Mouse (Mus musculus) granulocyte monocyte progenitor cell, adult 5-6 weeks (primary cell): ENCODE measurements at regions not wholly inside any gene's neighbourhood (a gene's known extent, or its start where the extent isn't known, plus 50 kb on each side); places are given as distances from the start of the nearest gene placed in this dataset.

ENCODE experiments used
- ATAC-seq: replicated peaks from 2 replicates; pipeline ENCODE4 v1.8.0; 2016; ENCODE audit warnings: mild to moderate bottlenecking, moderate TSS enrichment, inconsistent platforms; ENCODE audit not compliant: poor library complexity, severe bottlenecking

DNA sequence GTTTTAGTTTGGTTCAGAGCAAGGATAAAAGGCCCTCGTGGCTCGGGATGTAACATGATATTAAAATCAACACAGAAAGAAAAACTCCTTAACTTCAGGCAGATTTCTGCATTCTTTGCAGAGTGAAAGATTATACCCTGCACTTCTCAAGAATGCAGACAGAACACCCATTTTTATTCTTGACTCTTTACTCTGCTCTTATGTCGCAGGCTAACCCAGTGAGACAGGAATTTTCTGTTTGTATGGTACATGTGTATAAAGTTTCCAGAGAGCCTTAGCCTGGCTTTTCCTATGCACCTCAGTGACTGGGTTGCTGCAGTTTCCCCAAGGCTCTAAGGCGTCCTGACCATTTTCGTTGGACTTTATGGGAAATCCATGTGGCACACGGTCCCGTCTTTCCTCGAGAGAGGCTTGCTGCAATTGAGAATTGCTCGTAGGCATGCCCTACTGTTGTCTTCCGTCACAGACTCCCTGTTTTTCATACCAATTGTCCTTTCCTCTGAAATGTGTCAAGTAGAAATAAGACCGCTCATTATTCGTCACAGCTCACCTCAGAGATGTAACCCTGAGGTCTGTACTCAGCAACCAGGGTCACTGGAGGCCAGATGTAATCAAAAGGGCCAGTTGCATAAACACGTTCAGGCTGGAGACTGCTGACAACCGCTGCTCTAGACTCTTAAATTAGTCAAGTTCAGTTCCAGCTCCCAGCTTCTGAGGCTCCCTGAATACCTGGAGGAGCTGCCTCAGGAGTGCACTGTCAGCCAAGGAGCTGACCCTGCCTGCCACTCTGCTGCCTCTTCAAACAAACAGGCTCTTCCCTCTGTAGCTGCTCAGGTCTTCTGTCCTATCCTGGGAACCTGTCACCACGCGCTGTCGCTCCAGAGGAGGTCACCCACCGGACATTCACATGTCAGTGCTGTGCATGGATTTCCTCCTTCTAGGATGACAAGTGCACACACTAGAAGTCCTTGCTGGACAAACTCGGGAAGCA is 160.2 kb upstream of the Cops8 start:
- ATAC-seq = no peak

GRCm38 (mm10) chr1:90449571-90450226 is 153.1 kb upstream of the Cops8 start:
- no peak for ATAC-seq

GRCm38 (mm10) chr1:90451942-90452557 is 150.7 kb upstream of the Cops8 start:
- no peak for ATAC-seq

GRCm38 (mm10) chr1:90454263-90454662 is 148.5 kb upstream of the Cops8 start:
- no peak for ATAC-seq

GRCm38 (mm10) chr1:90457396-90457795 is 145.4 kb upstream of the Cops8 start:
- no peak for ATAC-seq

DNA sequence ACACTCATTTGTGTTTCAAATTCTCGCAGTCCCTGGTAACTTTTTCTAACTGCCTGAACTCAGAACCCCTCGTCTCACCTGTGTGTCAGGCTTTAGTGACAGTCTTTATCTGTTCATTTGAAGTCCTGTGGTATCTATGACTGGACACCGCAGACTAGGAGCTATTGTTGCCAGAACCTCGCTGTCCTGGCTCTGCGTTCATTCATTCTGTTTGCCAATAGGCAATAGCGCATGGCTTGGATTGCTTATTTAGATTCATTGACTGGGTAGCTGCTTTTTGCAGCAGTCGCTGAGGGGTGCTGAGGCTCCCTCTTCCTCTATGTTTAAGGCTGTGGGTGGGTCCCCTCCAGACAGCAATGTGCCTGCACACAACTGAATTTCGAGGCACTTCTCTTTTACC is 144.6 kb upstream of the Cops8 start:
- no peak for ATAC-seq

DNA sequence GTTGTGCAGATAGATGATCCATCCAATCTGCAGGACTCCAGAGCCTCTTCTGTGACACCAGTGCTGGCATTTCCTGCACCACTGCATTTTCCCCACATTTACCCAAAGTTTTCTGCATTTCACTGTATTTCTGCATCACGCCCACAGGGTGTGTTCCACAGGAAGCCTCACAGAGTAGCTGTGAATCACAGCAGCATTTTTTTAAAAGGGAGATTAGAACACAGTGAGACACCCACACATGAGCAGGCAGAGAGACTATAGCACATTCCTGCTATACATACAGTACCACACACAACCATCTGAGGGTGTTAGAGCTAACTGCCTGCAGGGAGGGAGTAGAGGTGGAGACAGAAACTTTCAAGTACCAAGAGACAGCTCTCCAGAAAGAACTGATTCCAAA is 141.1 kb upstream of the Cops8 start:
- no peak for ATAC-seq

DNA sequence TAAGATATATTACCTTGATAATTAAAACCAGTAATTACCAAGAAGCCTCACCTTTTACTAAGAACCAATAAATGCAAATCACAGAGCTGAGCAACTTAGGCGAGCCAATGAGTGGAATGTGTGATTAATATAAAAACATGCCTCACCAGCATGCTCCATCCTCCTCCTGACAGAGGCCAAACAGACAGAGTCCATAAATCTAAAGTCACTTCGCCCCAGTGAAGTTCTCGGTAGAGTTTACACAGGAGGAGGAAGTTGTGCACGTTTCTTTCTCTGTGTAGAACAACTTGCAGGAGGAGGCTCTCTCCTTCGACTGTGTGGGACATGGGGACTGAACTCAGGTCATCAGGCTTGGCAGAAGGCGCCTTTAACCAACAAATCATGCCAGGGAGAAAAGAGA is 139.5 kb upstream of the Cops8 start:
- ATAC-seq = no peak

- no peak for ATAC-seq
These were observed 135.1 kb upstream of the Cops8 start for GRCm38 (mm10) chr1:90467646-90468045.

- ATAC-seq = no peak
These were observed 131.8 kb upstream of the Cops8 start for GRCm38 (mm10) chr1:90470996-90471395.

DNA sequence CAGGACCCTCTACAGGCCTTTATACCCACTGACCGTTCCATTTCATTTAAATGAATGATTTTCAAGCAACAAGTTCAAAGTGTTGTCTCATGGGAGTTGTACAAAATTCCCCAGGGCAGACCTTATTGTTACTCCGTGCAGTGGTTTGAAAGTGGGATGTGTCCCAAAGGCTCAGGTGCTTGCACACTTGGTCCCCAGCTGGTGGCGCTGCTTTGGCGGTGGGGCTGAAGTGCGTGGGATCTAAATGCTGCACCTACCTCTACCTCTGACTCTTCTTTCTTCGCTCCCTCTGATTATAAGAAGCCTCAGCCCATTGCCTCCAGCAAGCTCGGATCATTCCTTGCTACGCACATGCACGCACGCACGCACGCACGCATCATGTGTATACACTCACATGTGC is 131.0 kb upstream of the Cops8 start:
- ATAC-seq = no peak

GRCm38 (mm10) chr1:90475060-90475813 is 127.5 kb upstream of the Cops8 start:
- ATAC-seq = no peak

DNA sequence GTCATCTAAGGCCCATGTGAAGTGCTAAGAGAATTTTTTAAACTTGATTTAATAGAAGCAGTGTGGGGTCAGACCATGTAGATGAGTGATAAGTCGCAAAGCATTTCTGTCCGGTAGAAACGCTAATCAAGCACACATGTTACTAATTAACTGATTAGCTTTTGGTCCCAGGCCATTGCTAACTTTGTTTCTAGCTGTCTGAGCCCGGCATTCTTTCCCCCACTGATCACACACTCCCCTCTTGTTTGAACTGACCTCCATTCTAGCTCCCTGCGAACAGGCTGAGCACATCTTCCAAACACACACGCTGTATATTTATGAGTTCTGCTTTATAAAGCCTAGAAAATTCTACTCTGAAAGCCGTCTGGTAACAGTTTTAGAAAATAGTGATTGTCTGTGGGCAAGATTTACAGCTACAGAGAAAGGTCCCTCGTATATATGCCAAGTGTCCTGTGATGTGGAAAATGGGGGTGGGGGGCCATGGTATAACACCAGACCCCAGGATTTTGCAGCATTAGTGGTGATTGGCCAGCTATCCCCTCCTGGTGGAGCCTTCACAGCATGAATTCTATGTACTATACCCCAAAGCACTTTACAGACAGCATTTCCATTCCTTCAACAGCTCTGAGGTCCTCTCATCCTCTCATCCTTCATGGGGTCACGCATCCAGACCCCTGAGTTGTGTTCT is 126.1 kb upstream of the Cops8 start:
- no peak for ATAC-seq

DNA sequence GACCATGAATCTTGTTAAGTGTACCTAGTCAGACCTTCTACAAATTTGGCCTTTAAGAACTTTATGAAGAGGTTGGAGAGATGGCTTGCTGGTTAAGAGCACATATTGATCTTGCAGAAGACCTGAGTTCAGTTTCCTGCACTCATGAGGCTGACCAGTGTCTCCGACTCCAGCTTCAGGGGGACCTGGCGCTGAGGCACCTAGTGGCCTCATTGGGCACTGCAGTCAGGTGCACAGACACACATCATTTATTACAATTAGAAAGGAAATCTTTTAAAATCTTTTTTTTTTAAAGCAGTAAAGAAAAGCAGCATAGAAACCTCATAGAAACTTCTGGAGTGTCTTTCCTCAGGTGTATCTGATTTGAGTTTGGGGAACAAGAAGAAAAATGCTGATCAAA is 123.9 kb upstream of the Cops8 start:
- no peak for ATAC-seq

GRCm38 (mm10) chr1:90481247-90481646 is 121.5 kb upstream of the Cops8 start:
- no peak for ATAC-seq

DNA sequence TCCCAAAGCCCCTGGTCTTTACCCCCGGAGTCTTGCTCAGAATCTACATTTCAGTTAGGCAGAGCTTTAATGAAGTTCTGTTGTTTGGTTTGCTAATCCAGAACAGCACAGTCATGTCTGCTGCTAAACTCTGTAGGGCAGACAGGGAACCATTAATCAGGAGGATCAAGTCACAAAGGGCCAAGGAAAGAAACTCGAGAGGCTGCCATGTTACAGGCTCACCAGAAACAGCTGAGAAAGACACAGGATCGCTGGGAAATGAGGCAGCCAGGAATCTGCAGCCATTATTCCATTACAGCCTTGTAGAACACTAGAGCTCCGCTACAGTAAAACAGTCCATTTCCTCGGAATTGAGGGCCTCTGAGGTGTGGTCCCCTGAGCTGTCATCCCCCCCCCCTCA is 121.1 kb upstream of the Cops8 start:
- ATAC-seq = no peak

GRCm38 (mm10) chr1:90486349-90486839 is 116.4 kb upstream of the Cops8 start:
- ATAC-seq = no peak

GRCm38 (mm10) chr1:90487886-90488285 is 114.9 kb upstream of the Cops8 start:
- no peak for ATAC-seq

DNA sequence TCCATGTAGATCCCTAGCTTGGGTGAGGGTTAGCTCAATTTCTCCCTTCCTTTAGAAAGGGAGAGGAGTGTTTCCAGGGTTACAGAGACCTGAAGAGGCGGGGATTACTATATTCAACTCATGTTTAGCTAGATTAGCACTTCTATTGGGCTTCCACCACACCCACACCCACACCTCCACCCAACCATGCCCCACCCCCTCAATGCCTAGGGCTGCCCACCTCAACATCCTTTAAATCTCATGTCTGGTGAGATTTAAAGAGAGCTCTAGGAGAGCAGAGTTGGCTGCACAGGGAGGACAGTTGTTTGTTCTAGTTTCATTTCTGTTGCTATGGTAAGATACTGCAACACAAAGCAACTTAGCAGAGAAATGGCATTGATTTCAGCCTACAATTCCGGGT is 113.8 kb upstream of the Cops8 start:
- no peak for ATAC-seq

DNA sequence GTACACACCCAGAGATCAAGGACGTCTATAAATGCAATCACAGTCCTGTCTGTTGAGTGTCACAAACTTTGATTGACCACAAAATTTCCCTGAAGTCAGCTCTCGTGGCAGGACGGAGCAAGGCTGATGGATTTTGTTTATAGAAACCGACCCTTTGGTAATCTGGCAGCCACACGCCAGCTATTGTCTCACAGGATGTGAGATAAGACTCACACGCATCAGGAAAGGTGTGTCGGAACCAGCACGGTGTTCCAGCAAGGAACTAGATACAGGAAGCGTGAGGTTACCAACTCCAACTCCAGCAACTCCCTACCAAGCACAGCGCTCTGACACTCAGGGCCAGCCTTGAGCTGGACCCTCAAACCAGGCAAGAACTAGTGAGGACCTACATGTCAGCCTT is 112.4 kb upstream of the Cops8 start:
- no peak for ATAC-seq
